Mouse (Mus musculus) kidney, embryonic 16.5 days (tissue): ENCODE measurements around the gene Wnt1. TPM values are rescaled to one million over a fixed set of nuclear protein-coding genes. Genes with fewer than 3 reads are reported as not detected.

ENCODE experiments used
- ATAC-seq: fragments of 200-750 bp; cut with Nextera tagmentation; 2 replicates; pipeline ENCODE4 v1.8.0; 2017; ENCODE audit warnings: moderate TSS enrichment; ENCODE audit not compliant: low FRiP score, low TSS enrichment
- H3K27ac ChIP-seq: fragments of 300-500 bp; sonication (generic); 2 replicates; pipeline ENCODE4 v1.5.1; 2014; ENCODE audit warnings: low read length
- H3K27me3 ChIP-seq: fragments of 300-500 bp; sonication (generic); 2 replicates; pipeline ENCODE4 v1.6.1; 2014; ENCODE audit warnings: low read length, control low read depth, mixed read lengths; ENCODE audit not compliant: insufficient read depth
- H3K36me3 ChIP-seq: fragments of 300-500 bp; sonication (generic); 2 replicates; pipeline ENCODE4 v1.6.1; 2014; ENCODE audit warnings: low read length, control low read depth, mixed read lengths; ENCODE audit not compliant: insufficient read depth
- H3K4me1 ChIP-seq: fragments of 300-500 bp; sonication (generic); 2 replicates; pipeline ENCODE4 v1.6.1; 2014; ENCODE audit warnings: low read length, control low read depth, mixed read lengths; ENCODE audit not compliant: insufficient read depth
- H3K4me2 ChIP-seq: fragments of 300-500 bp; sonication (generic); replicated peaks from 2 replicates; pipeline ENCODE4 v1.6.1; 2014; ENCODE audit warnings: low read depth, low read length
- H3K4me3 ChIP-seq: fragments of 300-500 bp; sonication (generic); 2 replicates; pipeline ENCODE4 v1.5.1; 2014; ENCODE audit warnings: mild to moderate bottlenecking, low read length
- H3K9ac ChIP-seq: fragments of 300-500 bp; sonication (generic); replicated peaks from 2 replicates; pipeline ENCODE4 v1.6.1; 2014; ENCODE audit warnings: low read length
- H3K9me3 ChIP-seq: fragments of 300-500 bp; sonication (generic); 2 replicates; pipeline ENCODE4 v1.6.1; 2016; ENCODE audit warnings: low read length, control low read depth
- WGBS: fragments of 180-500 bp; shearing (Covaris S2); extraction: QIAGEN DNeasy Blood & Tissue Kit; methylation state at CpG from one replicate; pipeline ENCODE4 v1.1.7; 2014; 5-methylcytosine and 5-hydroxymethylcytosine counted together
- polyA plus RNA-seq: library from polyadenylated mRNA; unstranded; fragments of >200 nt; fragmentation: Nextera tagmentation; extraction: Ambion mirVana; gene quantifications from 2 replicates; pipeline ENCODE4 v1.2.1, GENCODE M21; 2015

Wnt1 gene
- polyA plus RNA-seq, 1 experiment from 2014 or later = not detected

DNA sequence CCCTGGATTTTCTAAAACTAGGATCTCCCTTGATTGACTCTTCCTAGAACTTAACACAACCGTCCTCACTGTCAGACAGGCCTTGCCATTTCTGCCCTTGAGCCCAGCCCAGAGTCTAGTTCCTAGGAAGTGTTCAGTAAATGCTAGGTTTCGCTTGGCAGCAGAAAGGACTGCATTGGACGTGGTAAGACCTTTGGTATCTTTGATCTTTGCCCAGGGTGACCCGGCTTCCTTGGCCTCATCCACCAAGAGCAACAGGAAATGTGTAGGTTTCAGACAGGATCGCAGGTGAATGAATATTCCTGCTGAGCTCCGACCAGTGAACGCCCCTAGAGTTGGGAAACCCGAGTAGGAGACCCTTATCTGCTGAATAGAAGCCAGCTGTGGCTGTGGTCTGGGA, 13.3 kb downstream of the Wnt1 start:
- peaks cover 30% of the 10 kb centered on the region for H3K4me1 ChIP-seq
- H3K27me3 ChIP-seq = peaks cover 99% of the 10 kb centered on the region
- 3% methylated on average over 8 of the region's 8 CpGs for WGBS
- ATAC-seq = no peak
- H3K27ac ChIP-seq = no peak overlapping the region
- H3K4me3 ChIP-seq = no peak overlapping the region
- H3K4me2 ChIP-seq = no peak overlapping the region
- no peaks in the 10 kb centered on the region for H3K9me3 ChIP-seq
- no peaks in the 10 kb centered on the region for H3K36me3 ChIP-seq
- H3K9ac ChIP-seq = no peak overlapping the region

DNA sequence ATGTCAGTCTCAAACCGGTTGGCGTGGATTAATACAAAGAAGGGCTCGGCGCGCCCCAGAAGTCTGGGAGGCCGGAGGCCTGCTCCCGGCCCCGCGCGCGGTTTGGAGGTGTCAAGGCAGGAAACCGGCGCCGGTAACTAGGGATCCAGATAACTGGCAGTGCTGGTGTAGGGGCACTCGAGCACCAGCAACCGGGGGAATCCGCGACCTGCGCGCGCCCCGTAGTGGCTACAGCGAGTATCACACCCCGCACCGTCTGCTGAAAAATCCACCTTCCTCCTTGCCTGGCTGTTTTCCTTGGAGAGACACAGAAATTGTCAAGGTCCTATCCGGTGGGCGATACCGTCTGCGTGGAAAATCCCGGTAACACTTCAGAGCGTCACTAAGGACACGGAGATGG, 14.4 kb downstream of the Wnt1 start:
- H3K4me3 ChIP-seq = peak overlapping the region; percentile 18
- H3K27ac ChIP-seq = no peak overlapping the region
- ATAC-seq = no peak
- H3K9me3 ChIP-seq = no peaks in the 10 kb centered on the region
- H3K4me2 ChIP-seq = peak overlapping the region; percentile 33
- no peak overlapping the region for H3K9ac ChIP-seq
- H3K27me3 ChIP-seq = peaks cover 99% of the 10 kb centered on the region
- under 1% methylated on average over 32 of the region's 32 CpGs for WGBS
- H3K4me1 ChIP-seq = peaks cover 36% of the 10 kb centered on the region
- no peaks in the 10 kb centered on the region for H3K36me3 ChIP-seq

DNA sequence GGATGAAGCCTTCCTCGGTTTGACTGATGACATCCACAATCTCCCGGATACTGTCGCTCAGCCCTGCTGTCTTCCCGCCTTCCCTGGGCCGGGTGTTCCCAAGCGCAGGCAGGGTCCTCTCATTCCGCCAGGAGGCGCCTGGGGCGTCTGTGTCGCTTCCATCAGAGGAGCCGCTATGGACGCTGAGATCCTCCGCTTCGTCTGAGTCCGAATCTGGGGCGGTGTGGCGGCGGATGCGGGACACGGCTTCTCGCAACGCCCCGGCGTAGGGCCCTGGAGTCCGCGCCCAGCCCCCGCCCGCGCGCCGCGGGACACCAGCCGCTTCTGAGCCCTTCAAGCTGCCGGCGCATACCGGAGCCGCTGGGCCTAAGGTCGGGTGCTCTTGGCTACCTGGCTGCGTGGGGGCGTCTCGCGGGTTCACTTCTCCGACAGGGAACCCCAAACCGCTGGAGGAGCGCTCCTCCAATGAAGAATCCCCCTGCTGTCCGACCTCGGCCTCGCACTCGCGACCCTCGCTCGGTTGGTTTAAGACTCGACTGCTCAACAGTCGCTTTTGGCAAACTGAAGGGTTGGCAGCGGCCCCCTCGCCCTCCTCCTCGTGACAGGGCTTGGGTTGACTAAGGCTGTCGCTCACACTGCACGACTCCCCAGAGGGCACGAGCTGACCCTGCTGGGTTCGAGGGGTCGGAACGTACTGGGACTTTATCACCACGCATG, 15.8 kb downstream of the Wnt1 start:
- peak; percentile 39; the same call in 1 of the 2 replicates for ATAC-seq
- WGBS = 1% methylated on average over 64 of the region's 64 CpGs
- H3K4me1 ChIP-seq = peaks cover 36% of the 10 kb centered on the region

DNA sequence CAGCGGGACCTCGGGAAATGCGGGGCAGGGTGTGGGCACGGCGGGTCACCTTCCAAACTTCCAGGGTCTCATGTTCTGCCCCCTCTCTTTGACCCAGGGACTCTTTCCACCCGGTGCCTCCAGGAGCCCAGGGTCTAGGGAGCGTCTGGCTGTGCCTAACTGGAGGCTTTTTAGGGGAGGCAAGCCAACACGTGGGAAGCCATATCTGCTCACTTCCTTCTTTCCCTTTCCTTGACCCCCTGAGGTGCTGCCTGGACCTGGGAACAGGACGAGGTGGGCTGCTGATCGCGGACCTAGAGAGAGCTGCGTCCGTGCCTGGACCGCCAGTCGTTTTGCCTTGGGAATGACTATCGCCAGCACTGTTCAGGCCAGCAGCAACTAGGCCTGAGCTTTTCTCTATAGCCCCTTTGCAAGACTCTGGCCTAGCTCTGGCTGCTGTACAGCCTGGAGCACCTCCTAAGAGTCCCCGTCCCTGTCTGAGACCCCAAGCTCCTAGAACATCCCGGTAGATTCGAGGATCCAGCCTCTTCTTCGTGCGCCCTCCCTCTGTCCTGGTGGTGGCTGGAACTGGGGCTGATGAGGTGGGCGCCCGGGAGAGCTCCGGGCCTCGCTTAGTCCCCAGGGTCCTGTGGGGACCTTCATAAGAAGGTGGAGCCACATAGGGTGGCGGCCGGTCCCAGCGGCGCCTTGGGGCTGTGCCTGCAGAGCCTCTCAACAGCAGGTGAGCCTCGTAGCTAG, 16.6 kb downstream of the Wnt1 start:
- WGBS = 8% methylated on average over 30 of the region's 30 CpGs
- H3K4me2 ChIP-seq = peak overlapping the region; percentile 86
- no peak overlapping the region for H3K9ac ChIP-seq
- no peaks in the 10 kb centered on the region for H3K9me3 ChIP-seq
- H3K4me1 ChIP-seq = peaks cover 36% of the 10 kb centered on the region
- peaks cover 87% of the 10 kb centered on the region for H3K27me3 ChIP-seq
- no peak overlapping the region for H3K27ac ChIP-seq
- H3K4me3 ChIP-seq = peak overlapping the region; percentile 55
- peaks cover 2% of the 10 kb centered on the region; the same call in 1 of the 2 replicates for H3K36me3 ChIP-seq
- ATAC-seq = no peak

More for the DNA sequence above, 15.8 kb downstream of the Wnt1 start:
- Histone ChIP-seq H3K9ac (peak overlapping the region; percentile 63), H3K4me2 (peak overlapping the region; percentile 86), H3K27ac (no peak overlapping the region), H3K27me3 (peaks cover 95% of the 10 kb centered on the region), H3K36me3 (no peaks in the 10 kb centered on the region), H3K9me3 (no peaks in the 10 kb centered on the region), H3K4me3 (peak overlapping the region; percentile 55)

DNA sequence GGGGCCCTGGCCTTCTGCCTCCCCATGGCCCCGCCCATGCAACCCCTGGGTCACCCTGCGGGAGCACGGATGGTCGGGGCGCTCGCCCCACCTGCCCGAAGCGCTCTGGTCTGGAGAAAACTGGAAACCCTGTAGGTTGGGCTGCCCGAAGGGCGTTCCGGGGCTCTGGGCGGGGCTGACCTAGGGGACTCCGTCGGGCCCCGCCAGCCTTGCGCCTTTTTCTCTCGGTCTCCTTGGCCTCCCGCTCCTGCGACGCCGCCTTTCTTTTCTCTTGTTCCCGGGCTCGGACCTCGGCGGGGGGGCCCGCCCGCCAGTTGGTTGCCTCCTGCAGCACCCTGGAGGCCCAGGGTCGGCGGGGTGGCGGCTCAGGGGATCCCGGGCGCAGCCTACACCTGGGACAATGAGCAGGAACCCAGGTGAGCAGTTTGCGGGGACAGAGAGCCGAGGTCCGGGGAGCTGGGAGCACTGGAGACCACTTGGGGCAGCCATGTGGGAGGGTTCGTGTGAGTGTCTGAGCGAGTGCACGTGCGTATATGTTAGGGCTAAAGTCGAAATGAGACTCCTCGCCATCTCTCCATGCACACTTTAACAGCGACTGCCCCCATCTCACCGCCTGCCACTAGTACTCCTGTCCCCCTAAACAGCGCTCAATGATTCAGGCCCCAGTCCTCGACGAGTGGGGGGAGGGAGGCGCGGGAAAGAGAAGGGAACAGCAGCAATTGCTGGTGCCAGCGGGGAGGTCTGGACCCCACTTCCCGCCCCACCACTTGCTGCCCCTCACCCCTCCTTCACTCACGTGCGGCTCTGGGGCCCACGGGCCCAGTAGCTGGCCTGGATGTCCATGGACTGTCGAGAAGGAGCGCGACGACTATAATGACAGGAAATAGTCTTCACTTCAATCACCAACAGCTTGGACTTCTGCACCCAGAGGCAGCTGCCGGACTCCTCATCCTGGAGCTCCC, 17.4 kb downstream of the Wnt1 start:
- 1% methylated on average over 58 of the region's 58 CpGs for WGBS
- H3K4me2 ChIP-seq = peak overlapping the region; percentile 86
- peaks cover 36% of the 10 kb centered on the region for H3K4me1 ChIP-seq
- peaks cover 80% of the 10 kb centered on the region for H3K27me3 ChIP-seq
- H3K9ac ChIP-seq = peak overlapping the region; percentile 45; the same call in 1 of the 2 replicates
- no peaks in the 10 kb centered on the region for H3K9me3 ChIP-seq
- peak overlapping the region; percentile 48 for H3K4me3 ChIP-seq
- peaks cover 6% of the 10 kb centered on the region; the same call in 1 of the 2 replicates for H3K36me3 ChIP-seq
- no peak for ATAC-seq
- H3K27ac ChIP-seq = no peak overlapping the region

DNA sequence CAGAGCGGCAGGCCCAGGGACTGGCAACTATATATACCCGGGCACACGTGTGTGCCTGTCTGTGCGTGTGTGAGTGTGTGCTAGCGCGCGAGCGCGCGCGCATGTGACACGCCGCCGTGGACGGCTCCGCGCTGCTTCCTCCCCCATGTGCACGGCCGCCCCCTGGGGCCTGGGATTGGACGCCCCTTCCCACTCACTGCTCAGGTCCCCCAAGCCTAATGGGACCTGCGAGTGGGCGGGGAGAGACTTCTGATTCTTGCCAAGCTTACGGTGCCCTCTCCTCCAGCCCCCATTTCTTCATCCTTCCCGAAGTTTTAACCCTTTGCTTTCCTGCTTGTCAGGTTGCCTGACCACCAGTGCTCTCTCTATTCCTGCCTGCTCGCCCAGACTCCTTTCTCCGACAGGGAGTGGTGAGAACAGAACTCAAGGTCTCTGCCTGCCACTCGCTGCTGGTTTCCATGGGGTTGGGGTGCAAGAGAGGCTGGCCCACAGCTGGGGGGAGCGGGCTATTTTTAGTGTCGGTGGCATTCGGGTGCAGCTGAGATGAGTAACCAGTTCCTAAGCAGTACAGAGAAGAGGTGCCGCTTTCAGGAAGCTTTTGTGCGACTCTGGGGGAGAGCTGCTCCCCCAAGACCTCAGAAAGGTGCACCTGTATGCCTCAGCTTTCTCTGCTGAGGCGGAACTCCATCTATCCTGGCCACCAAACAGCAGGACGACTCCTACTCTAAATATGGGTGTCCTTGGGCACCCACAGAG, 18.4 kb downstream of the Wnt1 start:
- Histone ChIP-seq H3K27me3 (peaks cover 70% of the 10 kb centered on the region), H3K4me3 (peak overlapping the region; percentile 48), H3K9me3 (no peaks in the 10 kb centered on the region), H3K27ac (no peak overlapping the region), H3K9ac (peak overlapping the region; percentile 45), H3K36me3 (peaks cover 12% of the 10 kb centered on the region), H3K4me2 (peak overlapping the region; percentile 86), H3K4me1 (peaks cover 36% of the 10 kb centered on the region)
- ATAC-seq = no peak
- WGBS = under 1% methylated on average over 34 of the region's 34 CpGs

DNA sequence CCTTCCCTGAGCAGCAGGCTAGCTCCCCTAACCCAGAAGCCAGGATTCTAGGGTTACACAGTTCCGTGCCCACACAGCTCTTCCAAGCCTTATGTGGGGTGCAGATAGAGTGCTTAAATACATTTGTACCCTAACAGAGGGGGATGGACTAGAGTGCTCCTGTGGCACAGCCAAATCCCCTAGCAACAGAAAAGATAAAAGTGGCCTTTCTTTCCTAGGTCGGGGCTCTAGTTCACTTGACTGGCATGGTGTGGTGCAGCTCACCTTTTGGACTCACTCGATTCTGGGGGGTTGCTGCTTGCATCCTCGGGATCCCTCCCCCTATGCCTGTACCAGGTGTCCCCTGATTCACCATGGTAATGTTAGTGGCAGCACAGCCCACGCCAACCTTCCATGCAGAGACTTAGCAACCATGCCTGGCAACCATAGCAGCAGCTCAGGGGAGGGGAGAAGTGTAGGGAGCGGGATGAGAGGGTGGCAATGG, 19.0 kb downstream of the Wnt1 start:
- no peak overlapping the region for H3K27ac ChIP-seq
- peak overlapping the region; percentile 48 for H3K4me3 ChIP-seq
- no peaks in the 10 kb centered on the region for H3K9me3 ChIP-seq
- H3K4me1 ChIP-seq = peaks cover 34% of the 10 kb centered on the region
- WGBS = 7% methylated on average over 6 of the region's 6 CpGs
- peaks cover 18% of the 10 kb centered on the region for H3K36me3 ChIP-seq
- no peak overlapping the region for H3K4me2 ChIP-seq
- H3K9ac ChIP-seq = peak overlapping the region; percentile 45; the same call in 1 of the 2 replicates
- no peak for ATAC-seq
- H3K27me3 ChIP-seq = peaks cover 64% of the 10 kb centered on the region

DNA sequence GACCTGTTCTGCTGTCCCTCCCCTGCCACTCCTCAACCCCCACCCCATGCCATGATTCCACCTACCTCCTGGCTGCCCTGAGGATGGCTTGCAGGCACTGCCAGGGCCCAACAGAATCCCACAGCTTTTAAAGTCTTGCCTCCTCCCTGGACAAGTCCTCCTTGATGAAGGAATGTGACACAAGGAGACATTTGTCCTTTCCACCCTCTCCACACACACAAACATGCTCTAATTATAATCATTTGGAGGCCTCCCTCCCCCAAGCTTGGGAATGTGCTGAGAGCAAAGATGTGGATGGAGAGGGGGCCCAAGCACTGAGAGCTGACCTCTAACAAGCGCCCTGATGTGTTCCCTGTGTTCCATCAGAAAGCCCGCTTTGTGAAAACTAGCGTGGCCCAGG, 19.7 kb downstream of the Wnt1 start, which contains the start of gene Ddn:
Gene Ddn, minus strand, starts transcription at position 101 of the 400 bp plus-strand sequence.
- Histone ChIP-seq H3K27me3 (peaks cover 57% of the 10 kb centered on the region), H3K4me3 (peak within 1 kb of the TSS; percentile 48), H3K4me1 (peaks cover 34% of the 10 kb centered on the region), H3K9ac (peak within 1 kb of the TSS; percentile 45; the same call in 1 of the 2 replicates), H3K36me3 (peaks cover 24% of the 10 kb centered on the region), H3K27ac (no peak within 1 kb of the TSS), H3K4me2 (peak within 1 kb of the TSS; percentile 86), H3K9me3 (no peaks in the 10 kb centered on the region)
- no peak for ATAC-seq
- whole genome bisulfite sequencing = 38% methylated on average over 3 of the region's 3 CpGs
